Mouse (Mus musculus) common myeloid progenitor, adult 5-6 weeks (primary cell): ENCODE measurements around the gene Inafm2. TPM values are rescaled to one million over a fixed set of nuclear protein-coding genes. Genes with fewer than 3 reads are reported as not detected.

Experiments
- ATAC-seq: replicated peaks from 2 replicates; pipeline ENCODE4 v1.8.0; 2016; ENCODE audit warnings: low read depth, mild to moderate bottlenecking, moderate TSS enrichment, inconsistent platforms; ENCODE audit not compliant: poor library complexity, severe bottlenecking
- total RNA-seq: library from RNA; stranded (forward); fragments of 200-1000, 187-1606 nt; gene quantifications from 2 replicates; pipeline ENCODE4 v1.2.3, GENCODE M21; 2017

Inafm2 gene
- total RNA-seq: 19.8 and 20.5 TPM in 2 replicates

DNA sequence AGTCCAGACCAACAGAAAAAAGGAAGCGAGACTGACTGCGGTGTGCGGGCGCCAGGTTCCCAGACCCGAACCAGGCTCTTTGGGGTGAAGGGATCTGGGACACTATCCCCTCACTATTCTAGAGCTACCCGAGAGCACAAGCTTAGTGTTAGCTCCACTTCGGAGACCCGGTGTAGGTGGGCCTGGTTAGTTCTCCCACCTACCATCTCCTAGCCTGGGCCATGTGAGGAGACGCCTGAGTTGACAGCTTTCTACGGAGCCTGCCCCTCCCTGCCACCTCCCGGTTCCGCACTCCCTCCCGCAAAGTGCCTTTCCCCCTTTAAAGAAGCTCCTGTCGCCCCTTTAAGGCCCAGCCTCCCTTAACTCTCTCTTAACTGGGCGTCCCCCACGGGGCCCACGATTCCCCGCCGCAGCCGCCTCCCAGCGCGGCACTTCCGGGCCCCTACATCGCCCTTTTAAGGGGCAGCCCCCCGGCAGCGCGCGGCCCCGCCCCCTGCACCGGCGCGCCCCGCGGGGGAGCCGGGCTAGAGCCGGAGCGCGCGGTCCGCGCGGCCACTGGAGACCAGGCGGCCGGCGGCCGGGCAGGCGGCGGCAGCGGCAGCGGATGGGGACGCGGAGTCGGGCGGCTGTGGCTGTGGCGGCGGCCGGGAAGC lies at the start of gene Inafm2:
Inafm2 (plus strand) TSS at position 527 of the 653 bp plus-strand sequence.
- ATAC-seq: peak; percentile 79

DNA sequence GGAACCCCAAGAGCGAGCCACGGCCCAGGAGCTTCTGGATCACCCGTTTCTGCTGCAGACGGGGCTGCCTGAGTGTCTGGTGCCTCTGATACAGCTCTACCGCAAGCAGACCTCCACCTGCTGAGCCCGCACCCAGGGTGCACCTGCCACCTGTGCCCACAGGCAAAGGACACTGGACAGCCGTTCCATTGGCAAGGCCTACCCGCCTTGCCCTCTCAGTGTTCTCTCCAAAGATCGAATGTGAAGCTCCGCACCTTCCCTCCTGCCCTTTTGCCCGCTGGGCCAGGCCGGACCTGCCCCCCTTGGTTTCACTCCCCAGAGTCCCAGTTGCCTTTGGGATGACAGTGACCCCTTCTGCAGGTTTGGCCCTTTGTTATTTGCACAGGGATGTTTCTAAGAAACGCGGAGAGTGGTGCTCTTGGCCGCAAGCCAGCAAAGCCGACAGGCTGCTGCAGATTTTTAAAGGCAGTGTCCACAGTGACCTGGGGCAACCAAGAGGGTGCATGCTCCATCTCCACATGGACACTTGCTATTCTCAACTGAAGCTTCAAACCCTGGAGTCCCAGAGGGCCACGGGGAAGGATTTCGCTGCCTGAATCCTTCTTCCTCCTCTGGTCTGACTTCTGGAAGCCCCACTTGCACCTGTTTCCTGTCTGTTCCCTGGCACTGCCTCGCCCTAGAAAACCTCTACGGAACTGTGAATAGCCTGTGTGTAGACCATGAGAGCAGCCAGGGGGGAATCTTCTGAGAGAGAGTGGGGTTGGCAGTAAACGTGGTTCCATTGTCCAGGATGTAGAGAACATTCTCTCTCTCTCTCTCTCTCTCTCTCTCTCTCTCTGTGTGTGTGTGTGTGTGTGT lies 48.9 kb upstream of the Inafm2 start:
- peak; percentile 48 for ATAC-seq

DNA sequence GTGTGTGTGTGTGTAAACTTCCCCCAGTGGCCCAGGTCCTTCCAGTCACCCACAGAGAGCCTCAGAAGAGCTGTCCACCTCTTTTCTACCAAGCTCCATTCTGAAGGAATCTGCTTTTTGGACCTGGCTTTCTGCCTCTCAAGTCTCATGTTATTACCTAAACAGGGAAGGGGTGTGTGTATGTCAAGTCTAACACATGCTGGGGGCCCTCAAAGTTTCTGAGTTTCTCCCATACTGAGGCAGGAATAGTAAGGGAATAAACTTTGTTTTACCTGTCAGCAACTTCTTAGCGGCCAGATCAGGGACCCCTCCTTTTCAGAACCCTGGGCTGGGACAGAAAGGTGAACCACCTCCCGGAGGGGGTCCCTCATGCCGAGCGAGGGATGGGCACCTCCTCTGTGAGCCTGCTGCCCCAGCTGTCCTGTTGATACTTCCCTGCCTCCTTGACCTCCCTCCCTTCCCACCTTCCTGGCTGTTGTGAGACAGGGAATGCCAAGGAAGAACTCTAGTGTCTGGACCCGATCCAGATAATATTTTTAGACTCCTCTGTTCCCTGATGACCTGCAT lies 48.2 kb upstream of the Inafm2 start:
- ATAC-seq: no peak

DNA sequence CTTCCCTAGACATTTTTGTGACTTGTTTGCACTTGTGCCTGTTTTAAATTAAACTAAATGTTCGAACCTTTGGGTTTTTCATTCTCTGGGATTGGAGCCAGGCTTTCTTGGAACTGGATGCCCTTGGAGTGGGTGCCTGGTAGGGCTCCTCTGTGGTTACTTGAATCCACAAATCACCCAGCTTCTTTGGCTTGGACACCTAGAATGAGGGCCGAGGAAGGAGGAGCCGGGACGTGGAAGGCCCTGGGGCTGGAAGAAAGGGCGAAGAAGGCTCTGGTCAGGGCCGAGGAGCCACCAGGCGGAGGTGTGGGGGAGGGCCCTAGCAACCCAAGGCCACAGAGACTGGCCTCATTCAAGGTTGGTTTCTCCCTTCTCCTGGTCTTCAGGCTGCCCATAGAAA lies 47.6 kb upstream of the Inafm2 start:
- ATAC-seq: no peak

DNA sequence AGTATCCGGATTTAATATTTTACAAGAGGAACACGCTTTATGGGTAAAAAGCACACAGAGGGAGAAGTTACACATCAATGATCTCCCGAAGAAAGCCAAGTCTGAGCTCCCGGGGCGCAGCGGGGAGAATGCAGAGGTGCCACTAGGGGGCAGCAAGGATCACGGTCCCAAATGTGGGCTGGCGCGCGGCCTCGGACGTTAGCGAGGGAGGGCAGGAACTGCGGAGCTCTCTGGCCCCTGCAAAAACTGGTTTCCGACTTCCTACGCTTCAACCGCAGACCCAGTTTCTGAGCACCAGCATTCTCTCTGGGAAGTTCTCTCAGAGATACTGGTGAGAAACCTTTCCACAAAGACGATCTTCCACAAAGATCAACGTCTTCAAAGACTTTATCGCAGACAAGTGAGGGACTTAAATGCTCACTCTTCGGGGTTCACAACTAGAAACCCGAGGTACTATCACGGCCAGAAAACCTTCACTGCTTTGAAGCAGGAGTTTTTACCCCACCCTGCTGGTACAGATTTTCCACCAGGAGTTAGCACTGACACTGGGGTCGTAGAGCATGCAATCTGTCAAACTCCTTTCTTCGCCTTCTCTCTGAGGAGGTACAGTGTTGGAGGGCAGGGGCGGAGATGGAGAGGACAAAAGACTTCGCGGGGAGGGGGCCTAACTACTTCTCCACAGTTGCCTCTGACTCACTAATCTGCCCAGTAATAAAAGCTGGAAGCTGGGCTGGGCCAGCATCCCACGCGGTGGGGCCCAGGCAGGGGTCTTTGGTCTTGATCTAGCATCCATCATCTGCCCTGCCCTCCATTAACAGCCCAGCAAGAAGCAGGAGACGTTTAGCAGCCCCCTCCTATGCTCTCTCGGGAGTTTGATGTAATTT lies 45.1 kb upstream of the Inafm2 start:
- peak; percentile 70 for ATAC-seq

DNA sequence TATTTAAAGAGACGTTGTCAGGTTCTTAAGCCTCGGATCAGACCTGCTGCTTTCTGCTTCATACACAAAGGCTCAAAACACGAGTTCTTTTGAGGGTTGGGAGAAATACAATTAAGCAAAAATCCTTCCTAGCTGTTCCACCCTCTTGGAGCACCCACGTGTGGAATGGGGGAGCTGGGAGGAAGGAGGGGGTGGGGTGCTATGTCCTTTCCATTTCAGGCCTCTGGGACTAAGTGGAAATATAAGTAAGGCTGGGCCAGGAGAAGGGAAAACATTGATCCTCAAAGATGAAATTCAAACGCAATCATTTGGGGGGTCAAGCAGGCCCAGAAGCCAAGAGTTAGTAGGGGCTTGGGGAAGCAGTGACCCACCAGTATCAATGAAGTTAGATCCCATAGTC lies 44.4 kb upstream of the Inafm2 start:
- ATAC-seq: no peak

DNA sequence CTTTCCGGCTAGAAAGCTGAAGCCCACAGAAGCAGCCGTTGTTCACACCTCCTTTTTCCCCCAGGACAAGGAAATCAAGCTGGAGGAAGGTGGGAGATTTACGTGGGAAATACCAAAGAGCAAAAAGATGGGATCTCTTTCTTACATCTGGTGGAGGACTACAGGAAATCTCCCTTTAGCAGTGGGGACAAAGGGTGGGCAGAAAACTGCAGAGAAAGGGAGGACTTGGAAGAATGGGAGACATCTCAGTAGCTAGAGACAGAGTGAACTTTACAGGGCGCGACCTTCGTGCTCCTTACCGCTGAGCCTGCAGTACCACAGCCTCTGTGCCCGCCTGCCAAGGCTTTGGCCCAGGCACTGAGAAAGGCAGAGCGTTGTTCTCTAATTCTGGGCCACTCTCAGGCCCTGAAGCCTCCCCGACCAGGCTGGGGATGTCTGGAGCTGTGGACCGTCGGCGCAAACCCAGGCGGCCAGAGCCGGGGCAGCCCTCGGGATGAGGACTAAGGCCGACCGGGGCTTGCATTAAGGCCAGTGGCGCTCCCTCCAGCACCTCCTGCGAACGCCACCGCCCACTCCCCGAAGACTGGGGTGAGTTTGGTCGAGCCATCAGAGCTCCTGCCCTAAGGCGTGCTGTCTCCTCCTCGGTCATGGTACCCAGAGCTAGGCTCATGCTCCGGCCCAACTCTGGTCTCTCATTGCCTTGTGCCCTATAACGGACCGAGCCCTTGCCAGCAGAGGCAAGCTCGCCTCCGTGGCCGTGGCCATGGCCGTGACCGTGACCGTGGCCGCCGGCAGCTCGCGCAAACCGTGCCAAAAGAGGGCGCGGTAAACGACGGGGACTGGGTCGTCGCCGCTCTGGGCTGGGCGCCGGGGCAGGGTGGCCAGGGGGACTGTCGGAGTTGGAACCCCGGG lies 43.3 kb upstream of the Inafm2 start:
- ATAC-seq: no peak

DNA sequence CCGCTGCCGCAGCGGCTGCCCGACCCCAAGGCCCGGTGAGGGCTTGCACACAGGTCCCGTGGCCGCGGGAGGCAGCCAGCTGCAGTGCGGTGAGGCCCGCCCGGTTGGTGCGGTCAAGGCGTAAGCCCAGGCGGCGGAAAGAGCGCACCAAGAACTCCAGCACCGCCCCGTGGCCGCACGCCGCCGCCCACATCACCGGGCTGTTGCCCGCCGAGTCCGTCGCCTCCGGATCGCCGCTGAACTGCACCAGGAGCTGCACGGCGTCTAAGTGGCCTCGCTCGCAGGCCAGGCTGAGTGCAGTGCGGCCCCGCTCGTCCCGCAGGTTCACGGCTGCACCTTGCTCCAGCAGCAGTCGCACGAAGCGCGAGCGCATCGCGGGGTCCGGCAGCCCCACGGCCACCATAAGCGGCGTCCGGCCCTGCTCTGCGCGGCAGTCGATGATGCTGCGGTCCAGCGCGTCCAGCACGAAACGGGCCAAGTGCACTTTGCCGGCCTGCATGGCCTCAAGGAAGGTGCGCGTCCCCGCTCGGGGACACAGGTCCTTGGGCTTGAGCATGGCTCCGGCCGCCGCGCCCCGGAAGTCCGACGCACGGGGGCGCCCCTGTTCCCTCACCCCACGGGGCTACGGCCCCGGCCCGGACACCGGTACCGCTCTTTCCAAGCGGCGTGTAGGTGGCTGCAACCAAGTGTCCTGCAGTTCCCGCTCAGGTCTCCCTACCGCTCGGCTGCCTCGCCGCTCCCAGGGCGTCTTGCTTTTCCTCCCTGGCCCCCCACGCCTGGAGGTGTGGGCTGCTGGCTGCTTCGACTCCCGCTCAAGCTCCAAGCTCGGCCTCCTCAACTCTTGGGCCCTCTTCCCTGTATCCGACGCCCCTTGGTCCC lies 42.4 kb upstream of the Inafm2 start:
- ATAC-seq: 0 out of 2 replicates have a peak, but pooled peaks have one; percentile 4

DNA sequence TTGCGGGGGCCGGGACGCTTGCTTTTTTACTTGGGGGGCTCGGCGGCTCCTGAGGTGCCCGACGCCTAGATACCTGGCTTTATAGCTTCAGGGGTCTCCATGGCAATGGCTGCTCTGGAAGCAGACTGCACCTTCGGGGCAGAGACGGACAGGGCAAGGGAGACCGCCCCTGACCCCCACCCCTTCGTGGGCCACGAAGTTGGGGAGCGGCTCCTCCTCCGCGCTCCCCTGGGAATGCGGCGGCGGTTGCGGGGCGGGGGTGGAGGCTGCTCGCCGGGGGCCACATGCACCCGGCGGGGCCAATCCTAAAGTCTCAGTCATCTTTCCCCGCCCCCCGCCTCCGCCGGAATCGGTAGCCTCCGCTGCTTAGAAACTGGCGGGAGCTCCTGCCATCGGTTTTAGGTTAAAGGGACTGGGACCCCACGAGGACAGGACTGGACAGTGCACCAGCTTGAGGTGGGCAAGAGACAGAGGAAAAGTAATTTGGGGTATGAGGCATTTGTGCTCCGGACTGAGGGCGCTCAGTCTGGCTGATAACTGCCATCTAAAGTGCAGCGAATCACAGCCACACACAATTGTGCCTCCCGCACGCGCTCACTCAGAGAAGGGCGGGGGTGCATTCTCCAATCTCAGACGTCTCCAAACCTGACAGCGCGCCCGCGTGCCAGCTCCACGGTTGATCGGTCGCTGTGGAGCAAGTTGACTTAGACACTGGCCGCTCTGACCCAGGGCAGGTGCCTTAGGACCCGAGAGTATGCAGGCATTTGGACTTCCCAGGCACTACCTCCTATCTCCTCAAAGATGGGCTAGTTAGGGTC lies 41.4 kb upstream of the Inafm2 start, which contains the start of gene Ankrd63:
Ankrd63 (minus strand) TSS at position 51 of the 818 bp plus-strand sequence.
- ATAC-seq: no peak

DNA sequence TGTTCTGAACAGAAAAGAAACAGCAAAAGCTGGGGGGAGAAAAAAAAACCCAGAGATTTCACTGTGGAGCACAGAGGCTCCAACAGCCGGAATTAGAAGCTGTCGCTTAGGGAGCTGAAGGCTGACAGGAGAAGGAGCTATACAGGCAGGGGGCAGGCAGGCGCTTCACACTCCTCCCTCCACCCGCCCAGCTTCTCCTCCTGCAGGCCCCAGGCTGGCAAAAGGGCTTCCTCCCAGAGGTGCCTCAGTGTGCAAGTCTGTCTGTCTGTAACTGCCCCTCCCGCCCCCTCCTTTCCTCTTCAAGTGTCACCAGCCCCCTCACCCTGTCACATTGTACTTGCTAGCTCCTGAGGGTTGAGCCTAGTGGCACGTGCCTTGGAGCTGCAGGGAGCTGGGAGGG lies 39.1 kb upstream of the Inafm2 start:
- peak; percentile 47 for ATAC-seq

DNA sequence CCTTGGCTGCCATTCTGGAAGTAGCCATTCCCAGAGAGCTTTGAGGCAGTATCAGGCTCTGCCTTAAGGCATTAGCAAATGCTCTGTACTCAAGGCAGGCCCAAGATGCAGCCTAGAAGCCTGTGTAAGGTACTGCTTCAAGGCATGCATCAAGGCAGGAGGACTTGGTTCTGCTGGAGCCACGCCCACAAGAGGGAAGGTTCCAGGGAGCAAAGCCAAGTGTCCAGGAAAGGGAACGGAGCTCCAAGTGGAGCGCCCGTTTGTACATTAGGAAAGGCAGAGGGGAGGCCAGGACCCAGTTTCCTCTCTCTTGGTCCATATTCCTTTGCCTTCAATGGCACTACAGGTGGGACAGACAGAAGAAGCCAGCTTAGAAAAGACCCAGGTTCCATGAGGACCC lies 37.1 kb upstream of the Inafm2 start:
- no peak for ATAC-seq

DNA sequence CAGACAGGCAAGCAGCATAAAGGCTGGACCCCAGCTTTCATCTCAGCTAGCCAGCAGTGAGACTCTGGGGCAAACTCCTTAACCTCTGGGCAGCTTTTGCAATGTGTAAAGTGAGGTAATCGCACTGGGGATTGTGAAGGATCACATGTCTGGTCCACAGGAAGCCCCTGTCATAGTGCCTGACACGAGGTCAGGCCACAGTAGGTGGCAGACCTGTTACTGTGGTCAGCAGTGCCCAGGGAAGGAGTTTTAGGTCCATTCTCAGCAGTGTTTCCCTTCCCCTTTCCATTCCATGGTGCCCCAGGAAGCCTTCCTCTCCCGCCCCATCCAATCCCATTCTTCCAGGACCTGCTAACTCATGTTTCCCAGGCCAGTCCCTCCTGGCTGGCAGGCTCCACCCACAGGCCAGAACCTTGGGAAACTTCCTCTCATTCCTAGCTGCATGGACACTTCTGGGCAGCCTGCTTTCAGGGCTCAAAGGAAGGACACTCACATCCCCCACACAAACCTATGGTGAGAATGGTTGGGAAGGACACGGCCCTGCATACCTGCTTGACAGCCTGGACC lies 35.8 kb upstream of the Inafm2 start:
- ATAC-seq: no peak

DNA sequence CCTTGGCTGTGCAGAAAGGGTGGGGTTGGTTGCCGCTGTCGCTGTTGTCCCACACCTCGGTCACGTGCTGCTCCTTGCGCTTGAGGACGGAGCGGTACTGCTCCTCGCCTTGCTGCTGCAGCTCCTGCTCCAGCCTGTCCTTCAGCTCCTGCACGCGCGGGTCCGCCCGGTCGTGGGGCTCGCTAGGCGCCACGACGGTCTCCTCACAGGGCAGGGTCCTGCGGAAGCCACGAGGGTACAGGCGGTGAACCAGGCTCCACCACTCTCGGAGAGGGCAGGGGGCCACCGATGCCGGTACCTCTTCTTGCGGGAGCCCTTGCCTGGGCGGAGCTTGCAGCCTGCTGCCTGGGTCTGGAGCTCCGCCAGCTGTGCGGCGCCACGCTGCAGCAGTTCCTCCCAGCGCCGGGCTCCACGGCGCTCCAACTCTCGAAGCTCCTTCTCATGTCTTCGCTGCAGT lies 34.5 kb upstream of the Inafm2 start:
- peak; percentile 40 for ATAC-seq

DNA sequence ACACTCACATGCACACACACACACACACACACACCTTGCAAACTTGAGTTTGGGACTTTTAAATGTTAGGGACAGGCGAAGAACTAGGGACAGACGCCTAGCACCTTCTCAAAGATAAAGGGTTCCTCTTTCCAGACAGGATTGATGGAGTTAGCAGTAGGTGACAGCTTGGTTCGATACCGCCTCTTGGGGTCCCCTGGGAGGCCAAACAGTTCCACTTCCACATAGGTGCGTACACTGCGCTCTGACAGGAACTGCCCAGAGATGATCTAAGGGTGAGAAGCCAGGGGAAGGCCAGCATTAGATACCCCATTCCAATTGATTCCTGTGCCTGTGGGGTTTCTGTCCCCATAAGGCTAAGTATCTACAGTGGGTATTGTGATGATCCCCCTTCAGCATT lies 31.9 kb upstream of the Inafm2 start:
- no peak for ATAC-seq

DNA sequence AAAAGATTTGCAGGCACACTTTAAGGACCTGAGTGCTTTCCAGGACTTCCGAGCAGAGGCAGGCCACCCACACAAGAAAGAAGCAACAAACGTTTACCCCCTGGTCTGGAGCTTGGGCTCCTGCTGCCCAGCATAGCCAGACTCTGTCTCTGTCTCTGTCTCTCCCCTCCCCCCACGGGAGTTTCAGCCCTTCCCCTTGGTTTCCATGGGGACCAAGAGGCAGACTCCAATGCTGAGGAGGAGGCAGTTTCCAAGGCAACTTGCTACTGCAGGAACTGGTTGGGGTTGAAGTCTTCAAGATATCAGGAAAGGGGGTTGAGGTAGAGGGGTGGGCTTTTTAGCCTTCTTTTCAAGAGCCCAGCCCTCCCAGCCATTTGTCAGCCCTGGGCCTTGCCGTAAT lies 31.3 kb upstream of the Inafm2 start:
- no peak for ATAC-seq

DNA sequence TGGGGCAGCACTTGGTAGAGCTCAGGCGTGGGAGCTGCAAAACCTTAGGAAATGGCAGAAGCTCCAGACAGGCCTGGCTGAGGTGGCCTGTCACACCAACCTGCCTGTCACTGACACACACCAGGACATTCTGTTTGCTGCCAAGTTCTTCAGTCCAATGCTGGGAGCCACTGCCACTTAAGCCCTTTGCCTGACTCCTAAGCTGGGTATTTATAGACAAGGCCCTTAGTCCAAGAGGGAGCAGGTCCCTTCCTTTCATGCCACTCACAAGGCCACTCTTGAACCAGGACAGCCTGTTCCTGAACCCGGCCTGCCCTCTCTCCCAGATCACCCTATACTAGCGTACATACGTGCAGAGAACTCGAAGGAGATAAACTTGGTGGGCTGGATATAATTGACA lies 28.9 kb upstream of the Inafm2 start:
- ATAC-seq: no peak
